Mouse (Mus musculus) gastrocnemius, postnatal 36 days (tissue): ENCODE results near the gene Rgs6. TPM values are rescaled to one million over a fixed set of nuclear protein-coding genes. Genes with fewer than 3 reads are reported as not detected.

Experiments used
- DNase-seq, 2 experiments: peaks; one replicate each; pipeline ENCODE4 v3.0.0; 2022
- intact Hi-C: fragments of 180-260 bp; cut with DNase I; formaldehyde crosslinking; loops from one replicate; pipeline ENCODE4 v1.15.1; 2025
- total RNA-seq, 2 experiments: library from RNA; stranded (reverse); gene quantifications; 2 replicates each; pipeline ENCODE4 v1.2.3; 2021

Rgs6 gene
- total RNA-seq, 2 experiments from 2014 or later = 0.44 to 0.48 TPM

- intact Hi-C loops = loop anchor here (5.0 kb wide), 1 partner anchor 518 kb away; no protein-coding TSS in a partner anchor
- no peak for DNase-seq
Observed at GRCm38 (mm10) chr12:83014848-83015247, 426.8 kb downstream of the Rgs6 start.

GRCm38 (mm10) chr12:83015366-83015765, 427.3 kb downstream of the Rgs6 start:
- intact Hi-C loops = loop anchor here (5.0 kb wide), 1 partner anchor 518 kb away; no protein-coding TSS in a partner anchor
- DNase-seq = no peak

GRCm38 (mm10) chr12:83016486-83016885, 428.4 kb downstream of the Rgs6 start:
- intact Hi-C loops = loop anchor here (5.0 kb wide), 1 partner anchor 519 kb away; no protein-coding TSS in a partner anchor
- no peak for DNase-seq

- intact Hi-C loops = loop anchor here (2.0 to 5.0 kb wide), 2 partner anchors 317 to 521 kb away; no protein-coding TSS in a partner anchor
Observed at GRCm38 (mm10) chr12:83018005-83018404, 429.9 kb downstream of the Rgs6 start.

GRCm38 (mm10) chr12:83026985-83027384, 438.9 kb downstream of the Rgs6 start:
- intact Hi-C loops = no loop called here
- no peak for DNase-seq

More at GRCm38 (mm10) chr12:83018005-83018404, 429.9 kb downstream of the Rgs6 start:
- DNase-seq = peak; percentile 27 to 69

GRCm38 (mm10) chr12:83033171-83033835, 445.2 kb downstream of the Rgs6 start:
- intact Hi-C loops = no loop called here
- no peak for DNase-seq

- intact Hi-C loops = no loop called here
- DNase-seq = no peak
Observed at GRCm38 (mm10) chr12:83034859-83035569, 446.9 kb downstream of the Rgs6 start.

- no peak for DNase-seq
- intact Hi-C loops = no loop called here
Observed at GRCm38 (mm10) chr12:83037798-83038560, 449.9 kb downstream of the Rgs6 start.

- intact Hi-C loops = no loop called here
- DNase-seq = no peak
Observed at GRCm38 (mm10) chr12:83038779-83039178, 450.7 kb downstream of the Rgs6 start.

- no peak for DNase-seq
- intact Hi-C loops = no loop called here
Observed at GRCm38 (mm10) chr12:83039859-83040258, 451.8 kb downstream of the Rgs6 start.

GRCm38 (mm10) chr12:83043980-83044620, 456.0 kb downstream of the Rgs6 start:
- no peak for DNase-seq
- intact Hi-C loops = no loop called here

GRCm38 (mm10) chr12:83044621-83044990, 456.5 kb downstream of the Rgs6 start:
- DNase-seq = no peak
- intact Hi-C loops = no loop called here

GRCm38 (mm10) chr12:83045001-83045531, 457.0 kb downstream of the Rgs6 start:
- DNase-seq = no peak
- intact Hi-C loops = no loop called here

GRCm38 (mm10) chr12:83046734-83047133, 458.6 kb downstream of the Rgs6 start:
- intact Hi-C loops = no loop called here
- DNase-seq = no peak

GRCm38 (mm10) chr12:83047710-83048109, 459.6 kb downstream of the Rgs6 start:
- intact Hi-C loops = no loop called here
- no peak for DNase-seq

- DNase-seq = no peak
- intact Hi-C loops = no loop called here
Observed at GRCm38 (mm10) chr12:83050514-83050913, 462.4 kb downstream of the Rgs6 start.

GRCm38 (mm10) chr12:83052391-83052790, 464.3 kb downstream of the Rgs6 start:
- intact Hi-C loops = no loop called here
- no peak for DNase-seq

- DNase-seq = no peak
- intact Hi-C loops = no loop called here
Observed at GRCm38 (mm10) chr12:83055690-83056089, 467.6 kb downstream of the Rgs6 start.

GRCm38 (mm10) chr12:83066426-83066825, 478.3 kb downstream of the Rgs6 start:
- intact Hi-C loops = no loop called here
- DNase-seq = no peak

- no peak for DNase-seq
- intact Hi-C loops = no loop called here
Observed at GRCm38 (mm10) chr12:83070848-83071247, 482.8 kb downstream of the Rgs6 start.
